Mouse (Mus musculus) hindbrain, embryonic 12.5 days (tissue): ENCODE measurements around the gene Rnf19b. TPM values are rescaled to one million over a fixed set of nuclear protein-coding genes. Genes with fewer than 3 reads are reported as not detected.
A peak's percentile ranks its signal among the peaks of the same experiment; 100 is the strongest.

Source experiments
- ATAC-seq: fragments of 200-750 bp; cut with Nextera tagmentation; 2 replicates; pipeline ENCODE4 v1.8.0; 2017; ENCODE audit warnings: moderate TSS enrichment; ENCODE audit not compliant: low FRiP score
- H3K27ac ChIP-seq: fragments of 300-500 bp; sonication (generic); 2 replicates; pipeline ENCODE4 v1.5.1; 2016; ENCODE audit warnings: mild to moderate bottlenecking
- H3K27me3 ChIP-seq: fragments of 300-500 bp; sonication (generic); 2 replicates; pipeline ENCODE4 v1.6.1; 2016; ENCODE audit warnings: mild to moderate bottlenecking
- H3K36me3 ChIP-seq: fragments of 300-500 bp; sonication (generic); 2 replicates; pipeline ENCODE4 v1.6.1; 2016; ENCODE audit warnings: mild to moderate bottlenecking
- H3K4me1 ChIP-seq: fragments of 300-500 bp; sonication (generic); 2 replicates; pipeline ENCODE4 v1.6.1; 2016
- H3K4me2 ChIP-seq: fragments of 300-500 bp; sonication (generic); replicated peaks from 2 replicates; pipeline ENCODE4 v1.6.1; 2016; ENCODE audit warnings: mild to moderate bottlenecking
- H3K4me3 ChIP-seq: fragments of 300-500 bp; sonication (generic); 2 replicates; pipeline ENCODE4 v1.5.1; 2016; ENCODE audit warnings: mild to moderate bottlenecking
- H3K9ac ChIP-seq: fragments of 300-500 bp; sonication (generic); 2 replicates; pipeline ENCODE4 v1.6.1; 2016; ENCODE audit warnings: mild to moderate bottlenecking, moderate library complexity
- H3K9me3 ChIP-seq: fragments of 300-500 bp; sonication (generic); replicated peaks from 2 replicates; pipeline ENCODE4 v1.6.1; 2016; ENCODE audit warnings: mild to moderate bottlenecking
- WGBS: fragments of 180-500 bp; shearing (Covaris S2); methylation state at CpG from one replicate; pipeline ENCODE4 v1.1.7; 2016; 5-methylcytosine and 5-hydroxymethylcytosine counted together
- polyA plus RNA-seq: library from polyadenylated mRNA; unstranded; fragments of >200 nt; fragmentation: Nextera tagmentation; extraction: Ambion mirVana; gene quantifications from 2 replicates; pipeline ENCODE4 v1.2.1, GENCODE M21; 2016

Gene Rnf19b
- polyA plus RNA-seq, 1 experiment from 2014 or later = 17.7 TPM

- H3K27me3 ChIP-seq = peaks cover 16% of the 10 kb centered on the region
- H3K36me3 ChIP-seq = no peaks in the 10 kb centered on the region
- H3K27ac ChIP-seq = peak overlapping the region; percentile 66
- H3K4me3 ChIP-seq = no peak overlapping the region
- 2% methylated on average over 8 of the region's 8 CpGs for WGBS
- H3K4me1 ChIP-seq = peaks cover 48% of the 10 kb centered on the region
- no peak overlapping the region for H3K9ac ChIP-seq
- H3K9me3 ChIP-seq = no peaks in the 10 kb centered on the region
- peak overlapping the region; percentile 38 for H3K4me2 ChIP-seq
- 0 out of 2 replicates have a peak, but pooled peaks have one; percentile 16 for ATAC-seq
Measured at GRCm38 (mm10) chr4:129130149-129130548, 72.1 kb downstream of the Rnf19b start.

GRCm38 (mm10) chr4:129130755-129131303, 72.8 kb downstream of the Rnf19b start:
- H3K4me3 ChIP-seq = peak overlapping the region; percentile 14
- WGBS = 4% methylated on average over 16 of the region's 17 CpGs
- H3K27ac ChIP-seq = peak overlapping the region; percentile 66; the same call in 1 of the 2 replicates
- H3K9ac ChIP-seq = no peak overlapping the region
- peak overlapping the region; percentile 38 for H3K4me2 ChIP-seq
- peaks cover 42% of the 10 kb centered on the region for H3K4me1 ChIP-seq
- H3K36me3 ChIP-seq = no peaks in the 10 kb centered on the region
- ATAC-seq = no peak
- H3K9me3 ChIP-seq = no peaks in the 10 kb centered on the region
- peaks cover 18% of the 10 kb centered on the region for H3K27me3 ChIP-seq

- Histone ChIP-seq H3K4me3 (no peak overlapping the region), H3K36me3 (no peaks in the 10 kb centered on the region), H3K27me3 (peaks cover 54% of the 10 kb centered on the region), H3K27ac (no peak overlapping the region), H3K9me3 (no peaks in the 10 kb centered on the region), H3K4me2 (peak overlapping the region; percentile 33; the same call in 1 of the 2 replicates), H3K9ac (no peak overlapping the region), H3K4me1 (peaks cover 28% of the 10 kb centered on the region)
- ATAC-seq = 0 out of 2 replicates have a peak, but pooled peaks have one; percentile 36
- WGBS = 9% methylated on average over 15 of the region's 15 CpGs
Measured at GRCm38 (mm10) chr4:129134799-129135585, 76.9 kb downstream of the Rnf19b start.

Other genes with a start within 250 kb of the Rnf19b start
- 21.5 and 24.9 TPM in 2 replicates for gene Trim62, start 174.7 kb upstream of the Rnf19b start, polyA plus RNA-seq
- gene Azin2, start 95.8 kb upstream of the Rnf19b start, polyA plus RNA-seq = 17.7 and 21.4 TPM in 2 replicates
- gene Ak2, start 66.3 kb upstream of the Rnf19b start, polyA plus RNA-seq = 122 and 128 TPM in 2 replicates
- gene Tmem54, start 47.3 kb downstream of the Rnf19b start, polyA plus RNA-seq = 1.1 and 1.7 TPM in 2 replicates
- 8.8 and 12.1 TPM in 2 replicates for gene Hpca, start 63.8 kb downstream of the Rnf19b start, polyA plus RNA-seq
- 3.9 and 6.2 TPM in 2 replicates for gene Fndc5, start 78.7 kb downstream of the Rnf19b start, polyA plus RNA-seq
- 23.2 and 26.7 TPM in 2 replicates for gene S100pbp, start 131.5 kb downstream of the Rnf19b start, polyA plus RNA-seq
- 98.1 and 104 TPM in 2 replicates for gene Yars, start 131.5 kb downstream of the Rnf19b start, polyA plus RNA-seq
- gene C77080, start 203.1 kb downstream of the Rnf19b start, polyA plus RNA-seq = 6.0 and 6.4 TPM in 2 replicates
- 1.7 and 1.8 TPM in 2 replicates for gene Sync, start 229.3 kb downstream of the Rnf19b start, polyA plus RNA-seq